Mouse (Mus musculus) E14TG2a.4 (cell line): ENCODE measurements at regions not wholly inside any gene's neighbourhood (a gene's known extent, or its start where the extent isn't known, plus 50 kb on each side); places are given as distances from the start of the nearest gene placed in this dataset.

Source experiments
- CTCF ChIP-seq: conservative IDR thresholded peaks from 2 replicates; pipeline ENCODE4 v1.5.1; 2014; ENCODE audit warnings: low read length
- NANOG ChIP-seq: IDR thresholded peaks from 2 replicates; pipeline ENCODE4 v1.6.1; 2014; ENCODE audit warnings: borderline replicate concordance, low read length, mixed read lengths
- POU5F1 ChIP-seq: IDR thresholded peaks from 2 replicates; pipeline ENCODE4 v1.6.1; 2014; ENCODE audit warnings: low read length, borderline replicate concordance

DNA sequence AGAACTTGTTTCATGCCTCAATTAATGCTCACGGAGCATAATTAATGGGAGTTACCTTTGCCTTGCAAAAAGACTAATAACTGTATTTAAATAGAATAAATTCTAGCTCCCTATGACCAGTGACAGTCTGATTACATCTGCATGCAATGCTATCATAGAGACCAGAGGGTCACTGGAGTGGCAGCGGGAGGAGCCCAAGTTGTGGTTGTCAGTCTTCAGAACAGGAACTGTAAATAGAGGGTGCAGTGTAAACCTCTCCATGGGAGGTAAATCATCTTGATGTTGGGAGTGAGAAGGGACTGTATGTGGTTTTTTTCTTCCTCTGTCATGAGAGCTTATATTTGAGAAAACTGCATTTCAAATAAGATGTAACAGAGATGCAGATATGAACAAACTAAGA, 66.7 kb upstream of the 2210010C04Rik start:
- TF ChIP-seq CTCF (no peak), NANOG (no peak), POU5F1 (no peak)
